Mouse (Mus musculus) erythroblast, embryonic 14.5 days (primary cell): ENCODE results near the gene Nat14.

Source experiments
- GATA1 ChIP-seq: IDR thresholded peaks from 2 replicates; pipeline ENCODE4 v1.6.1; 2012; ENCODE audit warnings: low read length, inconsistent platforms, mixed read lengths
- TAL1 ChIP-seq: IDR thresholded peaks from 3 replicates; pipeline ENCODE4 v1.6.1; 2012; ENCODE audit warnings: low read length, inconsistent platforms, mixed read lengths

DNA sequence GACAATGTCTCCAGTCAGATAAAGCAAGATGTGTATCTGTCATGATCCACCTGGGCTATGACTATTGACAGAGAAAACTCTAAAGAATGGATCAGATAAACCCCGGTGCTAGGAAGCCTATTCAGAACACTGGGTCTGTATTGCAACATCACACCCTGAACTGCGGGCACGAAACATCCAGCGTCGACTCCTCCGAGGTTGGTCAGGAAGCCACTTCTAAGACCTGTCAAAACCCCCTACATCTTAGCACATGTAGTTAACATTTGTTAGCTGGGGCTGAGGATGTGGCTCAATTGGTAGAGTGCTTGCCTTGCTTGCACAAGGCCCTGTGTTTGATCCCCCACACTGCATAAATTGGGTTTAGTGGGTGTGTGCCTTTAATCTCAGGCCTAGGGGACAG, 26.6 kb downstream of the Nat14 start:
- TF ChIP-seq GATA1 (no peak), TAL1 (no peak)
